In the genomic region with DNA sequence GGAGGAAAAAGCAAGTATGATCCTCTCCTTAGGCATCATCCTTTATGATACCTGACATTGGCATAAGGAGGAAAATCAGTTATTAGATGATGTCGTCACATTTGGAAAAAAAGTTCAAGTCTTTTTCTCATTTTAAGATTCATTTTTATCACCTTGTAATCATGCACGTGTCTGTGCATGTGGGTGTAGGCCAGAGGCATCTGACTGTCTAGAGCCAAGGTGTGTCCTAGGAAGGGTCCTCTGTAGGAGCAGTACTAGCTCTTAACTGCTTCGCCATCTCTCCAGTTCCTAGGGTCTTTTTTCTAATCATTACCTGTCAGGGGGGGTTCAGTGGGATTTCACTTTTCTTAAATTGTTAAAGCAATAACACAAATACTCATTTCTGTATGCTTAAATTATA, we compare ENCODE assay signal across 8 mouse cellular contexts. TPM values are rescaled to one million over a fixed set of nuclear protein-coding genes. Genes with fewer than 3 reads are reported as not detected.
DNase-seq lines count a peak whose midpoint lies in the region; ATAC-seq and TF ChIP-seq lines count a peak whose summit lies in the region.
"Had no signal": no experiment of that assay in that cellular context is flagged by ENCODE, and none has a peak within 500 bp of the region (broad histone marks: within the 10 kb centered on the region; RNA-seq: fewer than 3 reads in every experiment).

No protein-coding gene starts in this region.

- TF ChIP-seq POLR2A in liver, adult 2 months (IDR thresholded peaks at IDR 0.05; ENCODE audit: extremely low read depth, insufficient read depth, low read length): no peak
- no peak for TF ChIP-seq POLR2A in embryonic fibroblast, embryonic 13.5 days (IDR thresholded peaks at IDR 0.05; ENCODE audit: low read depth, low read length)

- 0 out of 2 replicates have a peak overlapping the region, but pooled peaks have one; percentile 19 for H3K27ac ChIP-seq in liver, adult 2 months (replicated peaks; ENCODE audit: insufficient read depth, low read depth, low read length)
- H3K27ac ChIP-seq in embryonic fibroblast, embryonic 13.5 days (ENCODE audit: insufficient read depth, low read length): no peak overlapping the region
- no peak overlapping the region for H3K27ac ChIP-seq in limb, embryonic 11.5 days (replicated peaks; ENCODE audit: low read depth, low read length)
- no peak overlapping the region for H3K27ac ChIP-seq in stomach, embryonic 14.5 days (ENCODE audit: low read length)

- H3K9me3 ChIP-seq in limb, embryonic 11.5 days (ENCODE audit: control insufficient read depth, low read length): no peaks in the 10 kb centered on the region
- no peaks in the 10 kb centered on the region for H3K9me3 ChIP-seq in stomach, embryonic 14.5 days (ENCODE audit: control insufficient read depth, low read depth, low read length)

- H3K9ac ChIP-seq in liver, adult 2 months (ENCODE audit: low read depth, low read length): no peak overlapping the region
- no peak overlapping the region for H3K9ac ChIP-seq in limb, embryonic 11.5 days (ENCODE audit: low read length)
- H3K9ac ChIP-seq in stomach, embryonic 14.5 days (replicated peaks; ENCODE audit: low read depth, low read length): no peak overlapping the region

- peak overlapping the region; percentile 32; the same call in 1 of the 2 replicates for H3K4me2 ChIP-seq in limb, embryonic 11.5 days (ENCODE audit: low read depth, severe bottlenecking)
- peak overlapping the region; percentile 31 for H3K4me2 ChIP-seq in stomach, embryonic 14.5 days (replicated peaks; ENCODE audit: low read depth, low read length)

- peak overlapping the region; percentile 38 for H3K4me3 ChIP-seq in liver, adult 2 months (ENCODE audit: insufficient read depth, low read depth, low read length)
- 0 out of 2 replicates have a peak overlapping the region, but pooled peaks have one; percentile 27 for H3K4me3 ChIP-seq in embryonic fibroblast, embryonic 13.5 days (ENCODE audit: insufficient read depth, low read length)
- no peak overlapping the region for H3K4me3 ChIP-seq in limb, embryonic 11.5 days (ENCODE audit: low read depth, low read length)
- H3K4me3 ChIP-seq in stomach, embryonic 14.5 days (ENCODE audit: low read depth, low read length): peak overlapping the region; percentile 32; the same call in 1 of the 2 replicates

- H3K36me3 ChIP-seq in liver, adult 2 months (ENCODE audit: control insufficient read depth, insufficient read depth, low read length): no peaks in the 10 kb centered on the region
- no peaks in the 10 kb centered on the region for H3K36me3 ChIP-seq in limb, embryonic 11.5 days (ENCODE audit: control insufficient read depth, insufficient read depth, low read length)
- H3K36me3 ChIP-seq in stomach, embryonic 14.5 days (ENCODE audit: control insufficient read depth, insufficient read depth, low read length): no peaks in the 10 kb centered on the region

- WGBS in liver, adult 2 months: 47% methylated on average over 3 of the region's 3 CpGs
- WGBS in limb, embryonic 11.5 days: 39% methylated on average over 3 of the region's 3 CpGs
- WGBS in stomach, embryonic 14.5 days: 32% methylated on average over 3 of the region's 3 CpGs

- 0 out of 2 replicates have a peak, but pooled peaks cover 2% of the 10 kb centered on the region for H3K4me1 ChIP-seq in liver, adult 2 months (ENCODE audit: control insufficient read depth, insufficient read depth, low read length)
- no peaks in the 10 kb centered on the region for H3K4me1 ChIP-seq in embryonic fibroblast, embryonic 13.5 days (ENCODE audit: control insufficient read depth, insufficient read depth, low read length)
- no peaks in the 10 kb centered on the region for H3K4me1 ChIP-seq in limb, embryonic 11.5 days (ENCODE audit: control insufficient read depth, insufficient read depth, low read length)
- no peaks in the 10 kb centered on the region for H3K4me1 ChIP-seq in stomach, embryonic 14.5 days (ENCODE audit: control insufficient read depth, insufficient read depth, low read length)

- DNase-seq in liver, adult 2 months (ENCODE audit: extremely low read depth, low read depth, low spot score): peak; percentile 22
- no peak for DNase-seq in liver
- DNase-seq in limb, embryonic 11.5 days (ENCODE audit: low spot score): no peak
- DNase-seq in thymus, postnatal 4 days: no peak
- no peak for DNase-seq in kidney, adult 11 months
- DNase-seq: layer of hippocampus, adult 9-11 months had no signal

- no peaks in the 10 kb centered on the region for H3K79me2 ChIP-seq in liver, adult 2 months (ENCODE audit: control insufficient read depth, insufficient read depth, low read length)

- no peak for TF ChIP-seq CTCF in liver, adult 2 months (IDR thresholded peaks at IDR 0.05; ENCODE audit: low read depth, low read length)
- no peak for TF ChIP-seq CTCF in embryonic fibroblast, embryonic 13.5 days (IDR thresholded peaks at IDR 0.05; ENCODE audit: borderline replicate concordance, insufficient read depth, low read length)

- no peak for ATAC-seq in limb, embryonic 11.5 days (ENCODE audit: insufficient number of reproducible peaks, low FRiP score, low TSS enrichment, low read depth)
- ATAC-seq in stomach, embryonic 14.5 days (ENCODE audit: insufficient number of reproducible peaks, insufficient read depth, low FRiP score, low read depth): no peak

- H3K27me3 ChIP-seq in liver, adult 2 months (ENCODE audit: control insufficient read depth, insufficient read depth, low read length): no peaks in the 10 kb centered on the region
- H3K27me3 ChIP-seq in limb, embryonic 11.5 days (ENCODE audit: control insufficient read depth, insufficient read depth, low read length): no peaks in the 10 kb centered on the region
- H3K27me3 ChIP-seq in stomach, embryonic 14.5 days (ENCODE audit: control insufficient read depth, insufficient read depth, low read length): no peaks in the 10 kb centered on the region

RNA-seq across cellular contexts. Expression of a gene that starts 0.8 kb away (rescaled TPM):
- 13.0 and 18.5 TPM in 2 replicates for total RNA-seq in liver, adult 2 months (2014; rRNA removed)
- polyA plus RNA-seq in liver, adult 2 months (2012; rRNA removed): 3.0 and 3.4 TPM in 2 replicates
- polyA plus RNA-seq in embryonic fibroblast, embryonic 13.5 days (2011; ENCODE audit: insufficient read length, low read depth, missing spikeins): 20.4 and 24.5 TPM in 2 replicates
- polyA plus RNA-seq in limb, embryonic 11.5 days (2014; fragmentation: Nextera tagmentation; extraction: Ambion mirVana): 40.3 and 42.9 TPM in 2 replicates
- 36.1 and 41.5 TPM in 2 replicates for polyA plus RNA-seq in stomach, embryonic 14.5 days (2014; fragmentation: Nextera tagmentation; extraction: Ambion mirVana)
